Mouse (Mus musculus) stomach, postnatal 0 days (tissue): ENCODE data around the gene Olfr494.

Source experiments
- CTCF ChIP-seq: IDR thresholded peaks from 2 replicates; pipeline ENCODE4 v1.5.1; 2016; ENCODE audit warnings: antibody characterized with exemption, low read depth, mild to moderate bottlenecking, moderate library complexity
- EP300 ChIP-seq: optimal IDR thresholded peaks from 2 replicates; pipeline ENCODE3; 2016; ENCODE audit warnings: antibody characterized with exemption

GRCm38 (mm10) chr7:108346879-108347278 lies 18.3 kb upstream of the Olfr494 start, which contains the start of gene Olfr493:
- TF ChIP-seq CTCF (no peak), EP300 (no peak)
